Mouse (Mus musculus) hindbrain, embryonic 13.5 days (tissue): ENCODE results near the gene Gjc1. TPM values are rescaled to one million over a fixed set of nuclear protein-coding genes. Genes with fewer than 3 reads are reported as not detected.

Source experiments
- ATAC-seq: fragments of 200-750 bp; cut with Nextera tagmentation; 2 replicates; pipeline ENCODE4 v1.8.0; 2017; ENCODE audit warnings: moderate TSS enrichment; ENCODE audit not compliant: low FRiP score
- H3K27ac ChIP-seq: fragments of 300-500 bp; sonication (generic); 2 replicates; pipeline ENCODE4 v1.5.1; 2015; ENCODE audit warnings: inconsistent platforms, mild to moderate bottlenecking, moderate library complexity
- H3K27me3 ChIP-seq: fragments of 300-500 bp; sonication (generic); 2 replicates; pipeline ENCODE4 v1.6.1; 2015; ENCODE audit warnings: mild to moderate bottlenecking, inconsistent platforms
- H3K36me3 ChIP-seq: fragments of 300-500 bp; sonication (generic); 2 replicates; pipeline ENCODE4 v1.6.1; 2015; ENCODE audit warnings: mild to moderate bottlenecking, inconsistent platforms
- H3K4me1 ChIP-seq: fragments of 300-500 bp; sonication (generic); replicated peaks from 2 replicates; pipeline ENCODE4 v1.6.1; 2015; ENCODE audit warnings: inconsistent platforms
- H3K4me2 ChIP-seq: fragments of 300-500 bp; sonication (generic); 2 replicates; pipeline ENCODE4 v1.6.1; 2015; ENCODE audit warnings: inconsistent platforms, mild to moderate bottlenecking, moderate library complexity
- H3K4me3 ChIP-seq: fragments of 300-500 bp; sonication (generic); 2 replicates; pipeline ENCODE4 v1.5.1; 2015; ENCODE audit warnings: mild to moderate bottlenecking, inconsistent platforms
- H3K9ac ChIP-seq: fragments of 300-500 bp; sonication (generic); 2 replicates; pipeline ENCODE4 v1.6.1; 2015; ENCODE audit warnings: mild to moderate bottlenecking, inconsistent platforms
- H3K9me3 ChIP-seq: fragments of 300-500 bp; sonication (generic); 2 replicates; pipeline ENCODE4 v1.6.1; 2016; ENCODE audit warnings: inconsistent platforms
- WGBS: fragments of 180-500 bp; shearing (Covaris S2); methylation state at CpG from one replicate; pipeline ENCODE4 v1.1.7; 2015; 5-methylcytosine and 5-hydroxymethylcytosine counted together
- polyA plus RNA-seq: library from polyadenylated mRNA; unstranded; fragments of >200 nt; fragmentation: Nextera tagmentation; extraction: Ambion mirVana; gene quantifications from 2 replicates; pipeline ENCODE4 v1.2.1, GENCODE M21; 2015

The Gjc1 gene
- polyA plus RNA-seq, 1 experiment from 2014 or later: 43.8 TPM

- ATAC-seq: no peak
- no peak overlapping the region for H3K4me3 ChIP-seq
- H3K4me1 ChIP-seq: 0 out of 2 replicates have a peak, but pooled peaks cover 4% of the 10 kb centered on the region
- H3K36me3 ChIP-seq: peaks cover 17% of the 10 kb centered on the region
- 80% methylated on average over 5 of the region's 5 CpGs for WGBS
- H3K9ac ChIP-seq: no peak overlapping the region
- no peaks in the 10 kb centered on the region for H3K9me3 ChIP-seq
- H3K27me3 ChIP-seq: no peaks in the 10 kb centered on the region
- H3K27ac ChIP-seq: no peak overlapping the region
- H3K4me2 ChIP-seq: no peak overlapping the region
These were observed 11.3 kb downstream of the Gjc1 start for GRCm38 (mm10) chr11:102808246-102808645.

GRCm38 (mm10) chr11:102803453-102803852, 16.0 kb downstream of the Gjc1 start:
- H3K27ac ChIP-seq: no peak overlapping the region
- ATAC-seq: no peak
- no peak overlapping the region for H3K4me3 ChIP-seq
- peaks cover 49% of the 10 kb centered on the region for H3K36me3 ChIP-seq
- no peak overlapping the region for H3K4me2 ChIP-seq
- no peaks in the 10 kb centered on the region for H3K9me3 ChIP-seq
- no peak overlapping the region for H3K9ac ChIP-seq
- no peaks in the 10 kb centered on the region for H3K4me1 ChIP-seq
- 84% methylated on average over 5 of the region's 5 CpGs for WGBS
- H3K27me3 ChIP-seq: no peaks in the 10 kb centered on the region

- 67% methylated on average over 8 of the region's 8 CpGs for WGBS
- no peak overlapping the region for H3K4me3 ChIP-seq
- peaks cover 6% of the 10 kb centered on the region; the same call in 1 of the 2 replicates for H3K4me1 ChIP-seq
- H3K9me3 ChIP-seq: no peaks in the 10 kb centered on the region
- no peak overlapping the region for H3K27ac ChIP-seq
- peaks cover 11% of the 10 kb centered on the region for H3K36me3 ChIP-seq
- ATAC-seq: no peak
- H3K4me2 ChIP-seq: no peak overlapping the region
- no peaks in the 10 kb centered on the region for H3K27me3 ChIP-seq
- H3K9ac ChIP-seq: no peak overlapping the region
These were observed 25.3 kb downstream of the Gjc1 start for GRCm38 (mm10) chr11:102794157-102794556.

GRCm38 (mm10) chr11:102791682-102792445, 27.6 kb downstream of the Gjc1 start:
- 66% methylated on average over 14 of the region's 14 CpGs for WGBS
- peaks cover 6% of the 10 kb centered on the region; the same call in 1 of the 2 replicates for H3K4me1 ChIP-seq
- no peak for ATAC-seq
- H3K36me3 ChIP-seq: peaks cover 4% of the 10 kb centered on the region; the same call in 1 of the 2 replicates
- H3K4me3 ChIP-seq: no peak overlapping the region
- H3K9me3 ChIP-seq: no peaks in the 10 kb centered on the region
- H3K27ac ChIP-seq: no peak overlapping the region
- H3K9ac ChIP-seq: peak overlapping the region; percentile 6; the same call in 1 of the 2 replicates
- H3K27me3 ChIP-seq: no peaks in the 10 kb centered on the region
- no peak overlapping the region for H3K4me2 ChIP-seq

- Histone ChIP-seq H3K4me2 (no peak overlapping the region), H3K36me3 (no peaks in the 10 kb centered on the region), H3K9me3 (no peaks in the 10 kb centered on the region), H3K9ac (no peak overlapping the region), H3K4me3 (no peak overlapping the region), H3K27ac (no peak overlapping the region), H3K4me1 (peaks cover 6% of the 10 kb centered on the region; the same call in 1 of the 2 replicates), H3K27me3 (no peaks in the 10 kb centered on the region)
- WGBS: 86% methylated on average over 5 of the region's 5 CpGs
- ATAC-seq: no peak
These were observed 31.8 kb downstream of the Gjc1 start for GRCm38 (mm10) chr11:102787688-102788177.

GRCm38 (mm10) chr11:102783443-102783842, 36.1 kb downstream of the Gjc1 start:
- Histone ChIP-seq H3K9ac (no peak overlapping the region), H3K9me3 (no peaks in the 10 kb centered on the region), H3K4me3 (no peak overlapping the region), H3K4me1 (peaks cover 11% of the 10 kb centered on the region; the same call in 1 of the 2 replicates), H3K27ac (no peak overlapping the region), H3K4me2 (no peak overlapping the region), H3K27me3 (no peaks in the 10 kb centered on the region), H3K36me3 (no peaks in the 10 kb centered on the region)
- ATAC-seq: no peak
- WGBS: 70% methylated on average over 7 of the region's 7 CpGs

GRCm38 (mm10) chr11:102781523-102781922, 38.0 kb downstream of the Gjc1 start:
- no peak overlapping the region for H3K27ac ChIP-seq
- H3K9me3 ChIP-seq: no peaks in the 10 kb centered on the region
- no peaks in the 10 kb centered on the region for H3K27me3 ChIP-seq
- H3K4me1 ChIP-seq: peaks cover 25% of the 10 kb centered on the region
- no peak for ATAC-seq
- peaks cover 15% of the 10 kb centered on the region for H3K36me3 ChIP-seq
- H3K4me2 ChIP-seq: no peak overlapping the region
- H3K9ac ChIP-seq: no peak overlapping the region
- 91% methylated on average over 4 of the region's 4 CpGs for WGBS
- H3K4me3 ChIP-seq: no peak overlapping the region

GRCm38 (mm10) chr11:102780986-102781351, 38.5 kb downstream of the Gjc1 start:
- peak overlapping the region; percentile 46; the same call in 1 of the 2 replicates for H3K9ac ChIP-seq

GRCm38 (mm10) chr11:102780271-102780985, 39.1 kb downstream of the Gjc1 start:
- H3K9ac ChIP-seq: peak overlapping the region; percentile 49

More at GRCm38 (mm10) chr11:102780986-102781351, 38.5 kb downstream of the Gjc1 start:
- Histone ChIP-seq H3K4me1 (peaks cover 25% of the 10 kb centered on the region), H3K27ac (peak overlapping the region; percentile 49), H3K36me3 (peaks cover 20% of the 10 kb centered on the region), H3K4me3 (no peak overlapping the region), H3K4me2 (no peak overlapping the region), H3K9me3 (no peaks in the 10 kb centered on the region), H3K27me3 (no peaks in the 10 kb centered on the region)
- 53% methylated on average over 10 of the region's 10 CpGs for WGBS
- no peak for ATAC-seq

GRCm38 (mm10) chr11:102779824-102780223, 39.7 kb downstream of the Gjc1 start:
- peaks cover 21% of the 10 kb centered on the region for H3K36me3 ChIP-seq
- ATAC-seq: no peak
- H3K4me2 ChIP-seq: no peak overlapping the region
- no peak overlapping the region for H3K4me3 ChIP-seq
- 80% methylated on average over 7 of the region's 7 CpGs for WGBS
- no peaks in the 10 kb centered on the region for H3K27me3 ChIP-seq
- H3K4me1 ChIP-seq: peaks cover 37% of the 10 kb centered on the region
- H3K27ac ChIP-seq: peak overlapping the region; percentile 26; the same call in 1 of the 2 replicates
- no peaks in the 10 kb centered on the region for H3K9me3 ChIP-seq
- peak overlapping the region; percentile 49; the same call in 1 of the 2 replicates for H3K9ac ChIP-seq

More at GRCm38 (mm10) chr11:102780271-102780985, 39.1 kb downstream of the Gjc1 start:
- Histone ChIP-seq H3K36me3 (peaks cover 21% of the 10 kb centered on the region), H3K4me2 (no peak overlapping the region), H3K9me3 (no peaks in the 10 kb centered on the region), H3K4me3 (no peak overlapping the region), H3K27ac (peak overlapping the region; percentile 49), H3K27me3 (no peaks in the 10 kb centered on the region), H3K4me1 (peaks cover 31% of the 10 kb centered on the region)
- 44% methylated on average over 11 of the region's 11 CpGs for WGBS
- no peak for ATAC-seq

GRCm38 (mm10) chr11:102779081-102779638, 40.3 kb downstream of the Gjc1 start:
- Histone ChIP-seq H3K27ac (peak overlapping the region; percentile 0; the same call in 1 of the 2 replicates), H3K9ac (peak overlapping the region; percentile 29; the same call in 1 of the 2 replicates), H3K4me2 (no peak overlapping the region), H3K4me1 (peaks cover 40% of the 10 kb centered on the region), H3K9me3 (no peaks in the 10 kb centered on the region), H3K27me3 (no peaks in the 10 kb centered on the region), H3K4me3 (no peak overlapping the region), H3K36me3 (peaks cover 21% of the 10 kb centered on the region)
- WGBS: 87% methylated on average over 8 of the region's 8 CpGs
- no peak for ATAC-seq

- H3K4me1 ChIP-seq: peaks cover 42% of the 10 kb centered on the region
- ATAC-seq: no peak
- H3K9me3 ChIP-seq: no peaks in the 10 kb centered on the region
- no peak overlapping the region for H3K27ac ChIP-seq
- H3K27me3 ChIP-seq: no peaks in the 10 kb centered on the region
- 43% methylated on average over 5 of the region's 5 CpGs for WGBS
- H3K4me3 ChIP-seq: no peak overlapping the region
- H3K4me2 ChIP-seq: no peak overlapping the region
- H3K9ac ChIP-seq: peak overlapping the region; percentile 29; the same call in 1 of the 2 replicates
- H3K36me3 ChIP-seq: peaks cover 21% of the 10 kb centered on the region
These were observed 40.9 kb downstream of the Gjc1 start for GRCm38 (mm10) chr11:102778597-102778996.
